Mouse (Mus musculus) natural killer cell, adult 2 months (primary cell): ENCODE measurements around the gene Zzz3.

Experiments
- DNase-seq, 2 experiments: peaks; one replicate each; pipeline ENCODE4 v3.0.0; 2022; ENCODE audit warnings: low spot score in 2 of 2

Gene Zzz3

DNA sequence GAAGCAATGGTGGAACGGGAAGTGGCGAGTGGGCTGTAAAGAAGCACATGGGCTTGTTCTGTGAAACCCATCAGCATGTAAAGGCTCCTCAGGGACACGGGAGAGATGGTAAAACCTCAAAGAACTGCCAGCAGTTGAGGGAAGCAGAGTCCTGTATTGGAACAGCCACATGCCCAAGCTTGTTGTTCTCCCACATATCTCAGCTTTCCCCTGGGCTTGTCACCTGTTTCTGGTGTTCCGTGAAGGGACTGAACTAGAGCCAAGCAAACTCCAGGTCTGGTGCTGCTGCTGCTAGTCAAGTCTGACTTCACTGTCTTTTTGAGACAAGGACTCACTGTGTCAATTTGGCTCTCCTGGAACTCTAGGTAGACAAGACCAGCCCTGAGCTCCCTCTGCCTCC lies 72.0 kb downstream of the Zzz3 start:
- DNase-seq = no peak

DNA sequence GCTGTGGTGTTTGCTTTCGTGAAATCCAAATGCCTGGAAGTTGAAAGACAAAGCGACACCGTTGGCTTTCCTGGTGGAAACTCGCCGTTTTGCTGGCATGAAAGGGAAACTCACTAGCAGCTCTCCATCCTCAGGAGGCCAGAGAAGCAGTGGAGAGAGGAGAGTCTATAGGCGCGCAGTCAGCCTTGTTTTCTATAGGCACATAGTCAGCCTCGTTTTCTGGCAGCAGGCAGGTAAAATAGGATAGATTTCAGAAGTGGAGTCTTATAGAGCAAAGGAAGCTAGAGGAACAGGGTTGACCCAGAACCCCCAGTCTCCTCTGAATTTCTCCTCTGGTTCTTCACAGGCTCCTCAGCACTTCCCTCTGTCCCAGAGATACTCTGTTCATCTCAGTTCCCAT lies 72.8 kb downstream of the Zzz3 start:
- no peak for DNase-seq

DNA sequence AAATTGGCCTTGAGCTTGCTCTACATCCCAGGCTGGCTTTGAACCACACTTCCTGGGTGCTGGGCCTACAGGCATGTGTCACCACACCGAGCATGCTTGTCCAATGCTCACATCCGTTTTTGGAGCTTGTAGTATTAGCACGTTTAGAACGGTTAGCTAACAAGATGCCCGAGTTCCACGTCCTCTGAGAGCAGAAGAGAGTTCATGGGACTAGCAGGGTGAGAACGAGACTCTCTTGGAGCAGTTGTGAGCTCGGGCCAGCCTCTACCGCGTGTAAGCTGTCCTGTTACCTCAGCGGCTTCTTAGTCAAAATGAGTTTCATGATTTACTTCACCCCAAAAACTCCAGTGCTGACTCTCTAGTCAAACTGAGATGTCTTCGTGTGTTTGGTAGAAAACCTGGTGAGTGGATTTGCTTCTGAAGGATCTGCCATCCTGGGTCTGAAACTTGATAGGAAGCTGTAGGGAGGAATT lies 73.3 kb downstream of the Zzz3 start:
- DNase-seq = no peak

DNA sequence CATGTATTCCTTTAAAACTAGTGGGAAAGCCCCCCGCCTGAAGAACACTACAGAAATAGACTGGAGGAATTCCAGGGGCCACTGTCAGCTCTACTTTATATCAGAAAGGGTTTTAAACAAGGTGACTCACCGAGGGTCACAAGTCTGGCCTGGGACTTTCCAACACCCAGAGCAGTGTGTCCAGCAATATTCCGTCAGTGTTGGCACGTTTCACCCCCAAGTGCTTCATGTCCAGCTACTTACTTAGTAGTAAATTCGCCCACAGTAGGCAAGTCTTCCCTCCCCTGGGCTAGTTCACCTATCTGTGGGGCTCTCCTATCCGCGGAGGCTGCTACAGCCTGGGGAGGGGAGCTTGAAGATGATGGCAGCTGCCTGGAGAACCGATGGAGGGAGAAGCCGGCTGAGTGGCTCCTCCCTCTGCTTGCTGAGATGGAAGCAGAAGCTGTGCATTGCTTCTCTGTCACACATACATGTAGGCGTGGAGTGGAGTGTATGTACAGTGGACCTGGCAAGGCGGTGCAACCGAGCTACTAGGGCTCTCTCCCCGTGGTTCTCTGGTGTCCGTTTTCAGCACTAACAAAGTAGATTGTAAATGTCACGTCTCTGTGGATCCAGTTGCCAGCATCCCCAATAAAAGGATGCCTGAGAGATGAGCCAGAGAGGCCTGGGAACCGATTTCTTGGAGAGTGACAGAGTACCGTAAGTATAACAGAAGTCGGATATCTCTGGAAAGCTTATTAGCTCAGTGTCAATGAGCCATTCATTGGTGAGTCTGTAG lies 74.3 kb downstream of the Zzz3 start:
- DNase-seq = no peak

DNA sequence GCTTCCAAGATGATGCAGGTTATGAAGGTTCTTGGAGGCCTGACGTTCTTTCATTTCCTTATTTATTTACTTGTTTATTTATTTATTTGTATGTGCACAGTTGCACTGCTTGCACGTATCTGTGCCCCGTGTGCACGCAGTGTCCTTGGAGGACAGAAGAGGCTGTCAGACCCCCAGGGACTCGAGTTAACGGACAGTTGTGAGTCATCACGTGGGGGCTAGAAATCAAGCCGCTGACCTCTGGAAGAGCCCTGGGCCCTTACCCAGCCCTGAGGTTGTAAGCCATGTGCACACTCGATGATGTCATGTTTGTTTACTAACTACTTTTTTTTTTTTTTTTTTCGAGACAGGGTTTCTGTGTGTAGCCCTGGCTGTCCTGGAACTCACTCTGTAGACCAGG lies 75.1 kb downstream of the Zzz3 start:
- no peak for DNase-seq

DNA sequence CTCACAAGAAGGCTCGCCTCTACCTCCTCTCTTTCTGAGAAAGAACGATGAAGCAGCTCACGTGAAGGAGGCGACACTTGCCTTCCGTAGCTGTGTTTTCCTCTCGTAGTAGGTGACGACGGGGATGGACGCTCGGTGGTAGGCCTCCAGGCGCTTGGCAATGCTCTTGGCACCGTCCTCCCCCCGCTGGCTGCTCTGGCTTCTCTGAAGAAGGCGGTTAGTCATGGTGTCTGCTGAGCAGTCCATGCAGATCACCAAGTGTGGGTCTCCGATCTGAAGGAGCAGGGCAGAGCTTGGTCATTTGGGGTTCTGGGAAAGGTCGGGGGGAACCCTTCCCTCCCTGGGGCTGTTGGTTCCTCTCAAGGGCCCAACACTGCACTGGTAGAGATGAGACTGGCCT lies 77.4 kb downstream of the Zzz3 start:
- DNase-seq = no peak

DNA sequence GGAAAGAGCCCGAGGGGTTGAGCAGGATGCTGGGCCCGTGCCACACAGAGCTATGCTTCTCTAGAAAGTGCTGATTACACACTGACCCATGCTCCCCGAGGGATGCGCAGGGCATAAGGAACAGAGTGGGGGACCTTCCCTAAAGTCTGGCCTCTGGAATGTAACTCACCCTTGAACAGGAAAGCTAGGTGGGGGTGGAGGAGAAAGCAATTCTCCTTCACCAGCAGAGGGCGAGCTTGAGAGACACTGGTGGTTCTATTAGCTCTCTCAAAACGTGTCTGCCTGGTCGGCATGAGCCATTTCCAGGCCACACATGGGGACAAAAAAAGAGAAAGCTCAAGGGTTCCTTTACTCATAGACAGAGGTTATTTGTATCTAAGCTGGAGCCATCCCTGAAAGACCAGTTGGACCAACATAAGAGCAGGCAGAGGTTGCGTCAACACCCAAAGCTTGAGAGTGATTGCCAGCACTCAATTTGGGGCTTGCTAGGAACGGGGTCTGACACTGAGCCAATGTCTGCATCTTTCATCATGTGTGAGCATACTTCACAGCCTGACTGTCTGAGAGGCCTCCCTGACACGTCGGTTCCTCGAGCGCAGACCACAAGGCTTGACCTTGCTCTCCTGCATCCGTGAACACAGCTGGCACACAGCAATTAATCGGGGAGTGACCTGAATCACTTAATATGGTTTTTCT lies 79.5 kb downstream of the Zzz3 start:
- peak in 1 of 2 experiments; percentile 26 for DNase-seq

DNA sequence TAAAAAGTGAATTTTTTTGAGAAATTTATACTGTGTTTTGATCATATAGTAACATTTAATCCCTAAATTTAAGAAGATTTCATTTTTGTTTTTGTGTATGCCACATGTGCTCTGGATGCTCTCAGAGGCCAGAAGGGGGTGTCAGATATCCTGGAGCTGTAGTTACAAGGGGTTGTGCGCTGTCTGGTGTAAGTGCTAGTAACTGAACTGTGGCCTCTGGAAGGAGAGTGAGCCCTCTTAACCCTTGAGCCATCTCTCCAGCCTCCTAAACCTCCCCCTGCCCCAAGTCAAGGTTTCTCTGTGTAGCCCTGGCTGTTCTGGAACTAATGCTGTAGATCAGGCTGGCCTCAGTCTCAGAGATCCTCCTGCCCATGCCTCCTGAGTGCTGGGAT lies 80.0 kb downstream of the Zzz3 start:
- no peak for DNase-seq

DNA sequence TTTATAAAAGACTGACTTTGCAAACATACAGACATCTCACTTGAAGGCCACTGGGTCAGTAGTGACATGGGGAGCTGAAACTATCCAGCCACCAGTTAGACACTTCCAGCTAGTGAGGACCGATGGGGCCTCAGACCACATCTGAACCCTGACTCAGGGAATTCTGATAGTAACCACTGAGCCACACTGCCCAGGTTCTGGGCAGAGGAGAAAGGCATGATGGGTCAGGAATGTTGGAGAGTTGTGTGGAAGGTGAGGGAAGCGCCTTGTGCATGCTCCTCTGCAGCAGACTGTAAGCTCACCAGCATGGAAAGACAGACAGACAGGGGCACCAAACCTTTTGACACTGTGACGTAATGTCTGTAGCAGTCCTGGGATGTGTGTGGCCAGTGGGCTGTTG lies 80.6 kb downstream of the Zzz3 start:
- no peak for DNase-seq

DNA sequence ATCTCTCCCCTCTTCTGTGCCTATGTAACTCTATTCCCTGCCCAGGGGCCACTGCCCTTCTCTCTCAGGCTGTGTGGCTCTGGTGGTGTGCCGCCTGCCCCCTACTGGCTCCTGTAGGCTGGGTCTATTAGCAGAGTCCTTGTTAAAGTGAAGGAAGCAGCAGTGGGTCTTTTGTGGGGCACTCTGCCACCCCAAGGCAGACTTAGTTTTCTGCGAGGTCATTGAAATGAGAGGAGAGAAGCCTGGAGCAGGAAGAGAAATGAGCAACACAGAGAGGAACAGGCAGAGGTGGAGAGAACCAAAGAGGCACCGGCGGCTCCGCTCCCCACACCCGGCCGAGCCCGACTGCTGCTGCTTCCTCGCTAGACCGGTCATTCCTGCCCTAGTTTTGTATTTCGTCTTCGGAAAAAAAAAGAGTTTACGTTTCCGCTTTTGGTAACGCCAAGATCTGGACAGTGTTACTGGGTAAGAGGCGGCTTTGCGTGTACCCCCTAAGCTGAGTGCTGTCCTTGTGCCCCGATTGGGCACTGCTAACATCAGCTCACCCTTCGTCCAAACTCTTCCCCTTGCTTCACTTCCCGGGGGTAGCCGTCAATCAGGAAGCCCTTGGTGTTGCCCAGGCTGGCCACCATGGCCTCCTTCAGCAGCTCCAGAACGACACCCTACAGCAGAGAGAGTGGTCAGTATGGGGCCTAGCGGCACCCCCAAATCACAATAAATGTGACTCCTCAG lies 82.7 kb downstream of the Zzz3 start:
- peak; percentile 65 to 67 for DNase-seq

DNA sequence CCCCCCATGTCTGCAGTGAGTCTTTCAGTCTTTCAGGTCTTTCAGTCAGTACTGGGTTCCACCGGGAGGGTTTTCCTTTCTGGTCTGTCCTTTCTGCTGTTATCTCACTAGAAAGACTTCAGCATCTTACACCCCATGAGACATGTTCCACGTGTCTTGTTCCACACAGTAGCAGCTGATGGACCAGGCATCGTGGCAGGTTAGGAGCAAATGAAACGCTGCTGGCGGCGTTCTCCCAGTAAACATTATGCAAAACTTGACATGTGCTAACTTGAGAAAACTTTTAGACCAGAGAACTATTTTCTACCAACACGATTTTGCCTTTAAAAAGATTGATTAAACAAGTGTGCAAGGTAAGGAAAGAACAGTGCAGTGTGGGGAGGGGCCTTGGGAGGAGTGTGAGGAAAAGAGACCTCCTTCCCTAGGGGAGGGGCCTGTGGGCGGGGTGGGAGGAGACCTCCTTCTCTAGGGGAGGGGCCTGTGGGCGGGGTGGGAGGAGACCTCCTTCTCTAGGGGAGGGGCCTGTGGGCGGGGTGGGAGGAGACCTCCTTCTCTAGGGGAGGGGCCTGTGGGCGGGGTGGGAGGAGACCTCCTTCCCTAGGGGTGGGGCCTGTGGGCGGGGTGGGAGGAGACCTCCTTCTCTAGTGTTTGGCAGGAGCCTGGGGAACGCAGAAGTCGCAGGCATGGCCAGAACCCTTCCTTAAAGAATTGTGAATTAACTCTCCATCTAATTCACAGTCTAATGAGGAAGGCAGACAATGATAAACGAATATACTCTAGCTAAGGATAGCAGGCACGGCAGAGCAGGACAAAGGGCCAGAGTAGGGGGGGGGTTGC lies 83.5 kb downstream of the Zzz3 start:
- peak; percentile 20 to 24 for DNase-seq

DNA sequence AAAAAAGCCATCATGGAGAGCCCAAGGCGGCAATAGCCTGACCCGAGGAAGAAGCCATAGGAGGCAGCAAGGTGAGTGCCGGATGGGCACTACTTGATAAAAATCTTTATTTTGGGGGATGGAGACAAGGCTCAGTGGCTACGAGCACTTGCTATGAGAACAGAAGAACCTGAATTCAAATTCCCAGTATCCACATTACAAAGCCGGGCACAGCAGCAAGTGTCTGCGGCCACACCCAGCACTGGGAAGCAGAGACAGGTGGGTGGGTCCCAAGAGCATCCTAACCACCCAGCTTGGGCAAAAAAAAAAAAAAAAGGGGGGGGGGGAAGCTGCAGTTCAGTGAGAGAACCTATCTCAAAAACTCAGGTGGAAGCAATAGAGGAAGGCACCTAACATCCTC lies 85.1 kb downstream of the Zzz3 start:
- no peak for DNase-seq

DNA sequence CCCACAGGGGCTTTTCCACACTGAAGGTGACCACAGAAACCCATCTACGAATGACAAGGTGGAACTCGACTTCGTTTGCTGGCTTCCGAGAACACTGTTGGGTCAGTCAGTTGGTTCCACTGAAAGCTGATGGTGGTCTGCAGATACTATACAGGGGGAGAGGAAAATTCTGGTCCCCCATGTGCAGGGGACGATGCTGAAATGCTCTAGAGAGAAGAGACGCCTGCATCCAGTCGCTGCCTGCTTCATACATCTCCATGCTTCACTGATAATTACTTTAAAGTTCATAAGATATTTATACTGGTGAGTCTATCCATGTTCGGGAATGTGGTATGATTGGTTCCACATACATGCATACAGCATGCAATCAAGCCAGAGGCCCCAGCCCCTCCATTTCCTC lies 86.9 kb downstream of the Zzz3 start:
- no peak for DNase-seq

DNA sequence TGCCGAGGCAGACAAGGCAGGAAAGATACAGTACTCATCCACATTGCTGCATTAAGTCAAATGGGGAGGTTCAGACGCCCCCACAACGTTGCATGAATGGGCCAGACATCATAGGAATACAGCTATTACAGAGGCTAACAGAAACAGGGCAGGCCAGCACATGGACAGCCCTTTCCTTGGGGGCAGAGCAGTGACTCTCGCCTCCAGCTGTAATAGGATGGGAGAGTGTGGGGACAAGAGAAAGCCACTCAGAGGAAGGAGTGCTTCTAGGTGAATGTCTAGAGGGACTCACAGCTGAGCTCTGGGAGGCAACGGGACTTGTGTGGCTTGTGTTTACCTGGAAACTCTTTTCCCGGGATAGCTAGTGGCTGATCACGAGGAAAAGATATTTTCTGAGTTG lies 88.5 kb downstream of the Zzz3 start:
- no peak for DNase-seq

DNA sequence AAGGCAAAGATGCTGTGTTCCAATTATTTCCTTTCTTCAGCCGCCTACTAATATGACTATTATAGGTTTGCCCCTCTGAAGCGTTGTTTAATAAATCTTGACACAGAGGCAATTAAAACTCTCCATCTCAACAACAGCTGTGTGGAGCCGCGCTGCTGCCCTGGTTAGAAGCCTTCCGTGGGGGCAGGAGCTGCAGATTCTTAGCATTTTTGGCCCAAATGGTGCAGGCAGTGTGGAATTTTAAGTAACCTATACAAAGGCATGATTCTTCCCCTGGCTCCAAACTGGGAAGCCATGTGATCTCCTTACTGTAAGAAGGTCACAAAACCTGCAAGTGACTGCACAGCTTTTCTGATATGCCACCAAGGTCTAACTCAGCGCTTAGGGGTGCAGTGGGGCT lies 88.9 kb downstream of the Zzz3 start:
- DNase-seq = no peak

DNA sequence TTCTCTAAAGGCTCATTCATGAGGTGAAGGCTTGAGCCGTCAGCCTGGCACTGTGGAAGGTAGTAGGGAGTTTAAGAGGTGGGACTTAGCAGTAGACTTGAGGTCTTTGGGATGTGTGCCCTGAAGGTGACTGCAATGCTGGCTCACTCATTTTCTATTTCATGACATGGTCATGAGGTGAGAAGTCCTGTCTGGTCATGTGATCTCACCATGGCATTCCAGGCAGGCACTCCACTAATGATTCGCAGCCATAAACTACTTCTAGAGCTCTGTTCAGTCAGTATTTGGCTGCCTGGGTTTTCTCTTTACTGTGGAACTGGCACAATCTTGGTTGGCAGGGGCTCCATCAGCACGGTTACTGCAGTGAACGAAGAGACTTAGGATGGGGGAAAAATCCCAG lies 93.7 kb downstream of the Zzz3 start:
- DNase-seq = no peak

DNA sequence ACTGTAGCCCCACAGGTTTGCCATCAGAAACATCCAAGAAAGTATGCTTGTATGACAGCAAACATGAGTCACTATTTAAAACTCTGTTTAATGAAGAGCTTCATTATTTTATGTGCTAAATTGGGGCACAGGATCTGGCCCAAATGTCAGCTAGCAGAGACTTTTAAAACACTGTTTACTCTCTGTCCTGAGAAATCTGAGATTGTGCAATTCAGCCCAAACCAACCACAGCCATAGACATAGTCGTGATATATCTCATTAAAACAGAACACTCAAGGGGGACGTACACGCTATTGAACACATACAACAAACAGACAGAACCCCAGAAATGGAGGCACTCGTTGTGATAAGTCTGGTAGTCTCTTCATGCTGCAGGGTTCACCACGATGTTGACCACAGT lies 95.2 kb downstream of the Zzz3 start:
- DNase-seq = no peak

DNA sequence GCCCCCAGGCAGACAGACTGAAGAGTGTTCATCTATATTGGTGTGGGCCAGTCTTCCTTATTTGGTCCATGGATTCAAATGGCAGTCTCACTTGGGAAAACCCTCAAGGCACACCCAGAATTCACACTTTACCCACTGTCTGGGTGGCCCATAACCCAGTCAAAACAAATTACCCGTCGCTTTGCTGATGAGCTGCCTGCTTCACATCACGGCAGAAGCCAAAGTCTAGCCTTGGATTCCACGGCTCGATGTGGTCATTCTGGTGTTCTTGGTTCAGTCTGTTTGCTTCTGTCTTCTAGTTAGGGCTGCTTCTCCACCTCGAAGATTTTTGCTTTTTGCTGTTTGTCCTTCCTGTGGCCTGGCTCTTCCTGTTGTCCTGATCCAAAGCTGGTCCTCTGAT lies 97.0 kb downstream of the Zzz3 start:
- no peak for DNase-seq

DNA sequence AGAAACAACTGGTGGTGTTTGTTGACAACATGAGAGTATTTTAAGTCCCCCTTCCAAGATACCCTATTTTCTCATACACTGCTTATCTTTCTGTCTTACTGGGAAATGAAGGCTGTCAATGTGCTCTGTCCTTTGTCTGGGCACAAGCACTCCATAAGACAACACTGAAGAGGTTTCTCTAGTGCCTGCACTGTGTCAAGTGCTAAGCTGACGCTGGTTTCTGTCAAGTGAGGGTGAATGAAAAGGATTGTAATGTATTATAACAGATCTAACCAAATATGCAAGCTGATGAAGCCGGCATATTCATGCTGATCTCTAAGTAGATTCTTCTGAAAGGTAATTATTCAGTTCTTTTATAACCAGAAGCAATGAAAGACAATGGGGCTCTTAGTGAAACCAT lies 98.5 kb downstream of the Zzz3 start:
- no peak for DNase-seq

DNA sequence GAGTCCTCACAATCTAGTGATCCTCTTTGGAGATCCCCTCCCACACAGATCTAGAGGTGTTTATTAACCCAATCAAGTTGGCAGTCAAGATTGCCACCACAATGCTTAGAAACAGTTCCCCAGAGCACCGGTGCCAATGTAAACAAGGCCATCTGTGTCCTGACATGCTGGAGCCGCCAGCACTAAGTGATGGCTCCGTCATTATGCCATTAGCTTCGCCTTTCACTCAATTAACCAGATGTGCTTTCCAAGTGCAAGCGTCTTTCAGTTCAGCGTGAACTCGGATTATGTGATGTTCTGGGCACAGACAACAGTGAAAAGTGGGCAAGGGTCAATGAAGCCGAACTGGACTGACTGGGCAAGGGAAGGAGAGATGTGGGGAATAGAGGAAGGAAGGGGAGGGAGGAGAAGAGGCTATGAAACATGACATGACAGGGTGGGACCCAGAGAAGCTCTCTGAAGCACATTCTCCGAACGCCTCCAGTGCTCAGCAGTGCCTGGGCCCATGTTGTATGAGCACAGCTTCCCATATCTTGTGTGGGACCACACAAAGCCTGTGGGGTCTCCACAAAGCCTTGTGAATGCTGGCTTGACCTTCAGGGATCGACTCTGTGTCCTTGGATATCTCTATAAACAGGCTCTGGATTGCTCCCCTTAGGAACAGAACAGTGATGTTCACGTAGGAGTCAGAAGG lies 99.5 kb downstream of the Zzz3 start:
- DNase-seq = no peak

DNA sequence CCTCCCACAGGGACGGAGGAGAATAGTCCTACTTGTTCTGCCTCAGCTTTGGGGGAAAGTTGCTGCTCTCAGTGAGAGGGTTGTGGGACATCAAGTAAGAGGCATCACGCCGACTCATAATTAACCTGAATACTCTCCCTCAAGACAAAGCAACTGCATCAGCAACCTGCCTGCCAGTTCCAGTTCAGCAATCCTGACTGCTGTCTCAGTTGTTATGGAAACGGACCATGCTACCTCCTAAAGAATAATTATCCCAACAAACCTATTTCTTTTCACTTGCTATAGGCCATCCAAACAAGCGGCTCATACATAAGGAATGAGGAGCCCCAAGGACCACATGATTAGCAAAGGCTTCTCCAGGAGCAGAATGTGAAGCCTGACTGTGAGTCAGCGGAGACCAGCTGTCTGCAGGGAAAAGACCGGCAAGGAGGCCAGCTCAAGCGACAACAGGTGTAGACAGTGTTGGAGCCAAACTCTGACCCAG lies 100.2 kb downstream of the Zzz3 start:
- DNase-seq = no peak
